Mouse (Mus musculus) ES-E14 (cell line): ENCODE measurements around the gene Aldh1b1. TPM values are rescaled to one million over a fixed set of nuclear protein-coding genes. Genes with fewer than 3 reads are reported as not detected.

Experiments used
- DNase-seq: peaks from one replicate; pipeline ENCODE4 v3.0.0-alpha.2; 2013; ENCODE audit warnings: low read depth, low spot score
- H3K27ac ChIP-seq: 2 replicates; pipeline ENCODE4 v1.5.1; 2012; ENCODE audit warnings: low read depth, mild to moderate bottlenecking, low read length, moderate library complexity, mixed read lengths; ENCODE audit not compliant: poor library complexity, insufficient read depth, severe bottlenecking
- H3K36me3 ChIP-seq: 2 replicates; pipeline ENCODE4 v1.6.1; 2012; ENCODE audit warnings: mild to moderate bottlenecking, low read length, moderate library complexity, mixed read lengths; ENCODE audit not compliant: control insufficient read depth, poor library complexity, insufficient read depth, severe bottlenecking
- H3K4me1 ChIP-seq, 2 experiments: fragments of 150-350 bp in 1 of 2; sonication (generic) in 1 of 2; 2 replicates each; pipeline ENCODE4 v1.6.1; 2012; ENCODE audit warnings: low read length in 2 of 2, mild to moderate bottlenecking in 1 of 2, mixed read lengths in 1 of 2; ENCODE audit not compliant: control insufficient read depth in 2 of 2, insufficient read depth in 2 of 2, poor library complexity in 1 of 2
- H3K4me3 ChIP-seq, 2 experiments: fragments of 150-350 bp in 1 of 2; sonication (generic) in 1 of 2; 2 replicates each; pipeline ENCODE4 v1.5.1; 2012; ENCODE audit warnings: low read length in 2 of 2, low read depth in 1 of 2, mild to moderate bottlenecking in 1 of 2, mixed read lengths in 1 of 2; ENCODE audit not compliant: insufficient read depth in 1 of 2, poor library complexity in 1 of 2, severe bottlenecking in 1 of 2
- H3K9ac ChIP-seq: 2 replicates; pipeline ENCODE4 v1.6.1; 2012; ENCODE audit warnings: low read depth, mild to moderate bottlenecking, low read length, mixed read lengths; ENCODE audit not compliant: poor library complexity, insufficient read depth, severe bottlenecking
- H3K9me3 ChIP-seq: fragments of 150-350 bp; sonication (generic); 2 replicates; pipeline ENCODE4 v1.6.1; 2012; ENCODE audit warnings: low read depth, mild to moderate bottlenecking, low read length; ENCODE audit not compliant: control insufficient read depth, insufficient read depth
- CHD2 ChIP-seq: IDR thresholded peaks from 2 replicates; pipeline ENCODE4 v1.6.1; 2014; ENCODE audit warnings: mild to moderate bottlenecking, low read depth, low read length, inconsistent platforms
- HCFC1 ChIP-seq: IDR thresholded peaks from 2 replicates; pipeline ENCODE4 v1.6.1; 2012; ENCODE audit warnings: low read length, inconsistent platforms, borderline replicate concordance; ENCODE audit not compliant: insufficient read depth
- MAFK ChIP-seq: IDR thresholded peaks from 2 replicates; pipeline ENCODE4 v1.6.1; 2014; ENCODE audit warnings: mild to moderate bottlenecking, low read depth, low read length, inconsistent platforms; ENCODE audit not compliant: insufficient read depth
- ZC3H11A ChIP-seq: IDR thresholded peaks from 2 replicates; pipeline ENCODE4 v1.6.1; 2012; ENCODE audit warnings: low read depth, mild to moderate bottlenecking, inconsistent platforms, low read length, borderline replicate concordance
- ZNF384 ChIP-seq: IDR thresholded peaks from 2 replicates; pipeline ENCODE4 v1.6.1; 2012; ENCODE audit warnings: low read depth, low read length, inconsistent platforms
- in situ Hi-C, 2 experiments: fragments of 600-800 bp; cut with MboI; formaldehyde crosslinking; loops; one replicate each; pipeline ENCODE4 v1.15.1; 2025; ENCODE audit warnings: low sequenced_read_pairs in 2 of 2, inconsistent platforms in 1 of 2; ENCODE audit not compliant: unreplicated experiment in 2 of 2
- total RNA-seq: library from RNA; depleted of rRNA; stranded (reverse); fragments of 300-350 nt; gene quantifications from 2 replicates; pipeline ENCODE4 v1.2.3, GENCODE M21; 2012

Aldh1b1 gene
- total RNA-seq, 1 experiment, result 3.6 TPM

- Histone ChIP-seq H3K9me3 (no peaks in the 10 kb centered on the region), H3K4me3 (no peak overlapping the region), H3K9ac (no peak overlapping the region), H3K27ac (no peak overlapping the region), H3K4me1 (no peaks in the 10 kb centered on the region), H3K36me3 (no peaks in the 10 kb centered on the region)
- TF ChIP-seq CHD2 (no peak), HCFC1 (no peak), ZNF384 (no peak), MAFK (no peak), ZC3H11A (no peak)
- DNase-seq, result no peak
- in situ Hi-C loops, result loop anchor here in 1 of 2 experiments (25.0 kb wide), 1 partner anchor 377 kb away; the partner anchor contains the start of gene Slc25a51
Observed at GRCm38 (mm10) chr4:45789263-45789958, 9.4 kb upstream of the Aldh1b1 start.

GRCm38 (mm10) chr4:45790018-45790417 lies 8.8 kb upstream of the Aldh1b1 start:
- Histone ChIP-seq H3K36me3 (no peaks in the 10 kb centered on the region), H3K27ac (no peak overlapping the region), H3K9ac (no peak overlapping the region), H3K4me3 (no peak overlapping the region), H3K4me1 (no peaks in the 10 kb centered on the region), H3K9me3 (no peaks in the 10 kb centered on the region)
- in situ Hi-C loops, result loop anchor here in 1 of 2 experiments (25.0 kb wide), 1 partner anchor 378 kb away; the partner anchor contains the start of gene Slc25a51
- no peak for DNase-seq
- no peak for TF ChIP-seq CHD2
- no peak for TF ChIP-seq MAFK
- no peak for TF ChIP-seq ZC3H11A
- TF ChIP-seq HCFC1, result no peak
- no peak for TF ChIP-seq ZNF384

GRCm38 (mm10) chr4:45795191-45795811 lies 3.5 kb upstream of the Aldh1b1 start:
- H3K27ac ChIP-seq, result no peak overlapping the region
- DNase-seq, result no peak
- peaks cover 5 to 6% of the 10 kb centered on the region in 2 experiments; a peak in 3 of 4 replicates for H3K4me1 ChIP-seq
- H3K9ac ChIP-seq, result no peak overlapping the region
- in situ Hi-C loops, result loop anchor here in 1 of 2 experiments (25.0 kb wide), 1 partner anchor 383 kb away; the partner anchor contains the start of gene Slc25a51
- H3K4me3 ChIP-seq, result peak overlapping the region in 1 of 2 experiments; percentile 55; a peak in 2 of 4 replicates
- H3K36me3 ChIP-seq, result no peaks in the 10 kb centered on the region
- no peak for TF ChIP-seq MAFK
- H3K9me3 ChIP-seq, result no peaks in the 10 kb centered on the region

GRCm38 (mm10) chr4:45796760-45797159 lies 2.1 kb upstream of the Aldh1b1 start:
- TF ChIP-seq MAFK (no peak), CHD2 (no peak), ZC3H11A (no peak), ZNF384 (no peak), HCFC1 (no peak)
- no peak overlapping the region for H3K27ac ChIP-seq
- no peak for DNase-seq
- H3K9ac ChIP-seq, result no peak overlapping the region
- peaks cover 8 to 13% of the 10 kb centered on the region in 2 experiments for H3K4me1 ChIP-seq
- no peaks in the 10 kb centered on the region for H3K36me3 ChIP-seq
- H3K9me3 ChIP-seq, result no peaks in the 10 kb centered on the region
- H3K4me3 ChIP-seq, result no peak overlapping the region
- in situ Hi-C loops, result loop anchor here in 1 of 2 experiments (25.0 kb wide), 1 partner anchor 384 kb away; the partner anchor contains the start of gene Slc25a51
